Mouse (Mus musculus) forebrain, embryonic 10.5 days (tissue): ENCODE results near the gene Cds1. TPM values are rescaled to one million over a fixed set of nuclear protein-coding genes. Genes with fewer than 3 reads are reported as not detected.

Source experiments
- DNase-seq: peaks from one replicate; pipeline ENCODE4 v3.0.0-alpha.2; 2017; ENCODE audit warnings: low spot score; ENCODE audit errors: extremely low spot score
- H3K27ac ChIP-seq: fragments of 300-500 bp; sonication (generic); 2 replicates; pipeline ENCODE4 v1.5.1; 2016; ENCODE audit warnings: mild to moderate bottlenecking
- H3K27me3 ChIP-seq: fragments of 300-500 bp; sonication (generic); 2 replicates; pipeline ENCODE4 v1.6.1; 2016; ENCODE audit warnings: mild to moderate bottlenecking; ENCODE audit not compliant: poor library complexity, severe bottlenecking
- H3K36me3 ChIP-seq: fragments of 300-500 bp; sonication (generic); replicated peaks from 2 replicates; pipeline ENCODE4 v1.6.1; 2016; ENCODE audit warnings: mild to moderate bottlenecking, moderate library complexity
- H3K4me1 ChIP-seq: fragments of 300-500 bp; sonication (generic); 2 replicates; pipeline ENCODE4 v1.6.1; 2016
- H3K4me3 ChIP-seq: fragments of 300-500 bp; sonication (generic); 2 replicates; pipeline ENCODE4 v1.5.1; 2016; ENCODE audit warnings: mild to moderate bottlenecking, moderate library complexity
- H3K9me3 ChIP-seq: fragments of 300-500 bp; sonication (generic); 2 replicates; pipeline ENCODE4 v1.6.1; 2016; ENCODE audit warnings: mild to moderate bottlenecking, moderate library complexity
- WGBS: fragments of 180-500 bp; shearing (Covaris S2); methylation state at CpG from one replicate; pipeline ENCODE4 v1.1.7; 2016; 5-methylcytosine and 5-hydroxymethylcytosine counted together
- polyA plus RNA-seq: library from polyadenylated mRNA; unstranded; fragments of >200 nt; fragmentation: Nextera tagmentation; extraction: Ambion mirVana; gene quantifications from 2 replicates; pipeline ENCODE4 v1.2.1, GENCODE M21; 2016

Cds1 gene
- polyA plus RNA-seq, 1 experiment from 2014 or later: 0.63 TPM

DNA sequence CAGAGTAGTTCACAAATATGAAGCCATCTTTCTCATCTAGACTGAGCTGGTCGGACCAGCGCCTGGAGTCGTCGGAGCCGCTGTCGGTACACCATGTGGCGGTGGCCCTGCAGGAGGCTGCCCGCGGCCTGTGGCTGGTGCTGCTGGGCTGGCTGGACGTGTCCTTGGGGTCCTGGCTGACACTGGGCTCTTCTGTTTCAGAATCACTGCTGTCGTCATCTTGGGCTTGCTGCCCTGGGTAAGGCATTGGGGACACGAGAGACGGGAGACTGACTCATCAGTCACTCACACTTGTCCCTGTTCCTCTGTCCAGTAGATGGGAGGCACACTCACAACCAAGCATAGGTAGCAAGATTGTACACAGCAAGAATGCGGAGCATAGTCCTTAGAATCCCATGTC lies 80.1 kb downstream of the Cds1 start:
- Histone ChIP-seq H3K4me1 (no peaks in the 10 kb centered on the region), H3K27ac (no peak overlapping the region), H3K36me3 (peaks cover 100% of the 10 kb centered on the region), H3K4me3 (no peak overlapping the region), H3K27me3 (no peaks in the 10 kb centered on the region), H3K9me3 (no peaks in the 10 kb centered on the region)
- DNase-seq: no peak
- 95% methylated on average over 14 of the region's 14 CpGs for WGBS

DNA sequence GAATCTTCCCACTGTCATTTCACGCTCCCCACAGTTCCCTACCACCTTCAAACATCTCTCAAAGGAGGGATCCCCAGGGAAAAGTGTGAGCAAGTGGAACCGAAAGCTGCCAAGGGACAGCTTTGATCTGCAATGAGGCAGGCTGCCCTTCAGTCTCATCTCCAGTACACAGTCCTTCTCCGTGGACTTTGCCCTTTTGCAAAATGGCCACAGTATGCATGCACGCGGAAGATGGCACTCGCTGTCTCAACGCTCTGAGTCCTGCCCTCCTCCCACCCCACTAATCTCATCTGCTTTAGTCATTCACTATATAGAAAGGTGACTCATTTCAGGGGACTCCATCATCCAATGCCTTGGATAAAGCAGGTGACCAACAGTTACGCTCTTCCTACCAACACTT lies 81.0 kb downstream of the Cds1 start:
- Histone ChIP-seq H3K27me3 (no peaks in the 10 kb centered on the region), H3K4me3 (no peak overlapping the region), H3K27ac (no peak overlapping the region), H3K9me3 (no peaks in the 10 kb centered on the region), H3K4me1 (no peaks in the 10 kb centered on the region), H3K36me3 (peaks cover 100% of the 10 kb centered on the region)
- DNase-seq: no peak
- WGBS: 97% methylated on average over 8 of the region's 8 CpGs

- Histone ChIP-seq H3K9me3 (no peaks in the 10 kb centered on the region), H3K4me3 (no peak overlapping the region), H3K27me3 (no peaks in the 10 kb centered on the region), H3K36me3 (peaks cover 100% of the 10 kb centered on the region), H3K4me1 (no peaks in the 10 kb centered on the region), H3K27ac (no peak overlapping the region)
- no peak for DNase-seq
- 86% methylated on average over 7 of the region's 7 CpGs for WGBS
These were observed 82.4 kb downstream of the Cds1 start for GRCm38 (mm10) chr5:101847323-101847722.

- DNase-seq: no peak
- 68% methylated on average over 4 of the region's 4 CpGs for WGBS
- Histone ChIP-seq H3K4me3 (no peak overlapping the region), H3K4me1 (no peaks in the 10 kb centered on the region), H3K36me3 (peaks cover 100% of the 10 kb centered on the region), H3K9me3 (no peaks in the 10 kb centered on the region), H3K27ac (no peak overlapping the region), H3K27me3 (no peaks in the 10 kb centered on the region)
These were observed 82.8 kb downstream of the Cds1 start for GRCm38 (mm10) chr5:101847762-101848161.

GRCm38 (mm10) chr5:101851133-101851532 lies 86.2 kb downstream of the Cds1 start:
- Histone ChIP-seq H3K27me3 (no peaks in the 10 kb centered on the region), H3K36me3 (peaks cover 100% of the 10 kb centered on the region), H3K27ac (no peak overlapping the region), H3K4me1 (no peaks in the 10 kb centered on the region), H3K4me3 (no peak overlapping the region), H3K9me3 (no peaks in the 10 kb centered on the region)
- WGBS: 92% methylated on average over 7 of the region's 7 CpGs
- DNase-seq: no peak

- DNase-seq: no peak
- Histone ChIP-seq H3K9me3 (no peaks in the 10 kb centered on the region), H3K4me1 (no peaks in the 10 kb centered on the region), H3K36me3 (peaks cover 98% of the 10 kb centered on the region), H3K4me3 (no peak overlapping the region), H3K27ac (no peak overlapping the region), H3K27me3 (no peaks in the 10 kb centered on the region)
- WGBS: 97% methylated on average over 21 of the region's 21 CpGs
These were observed 87.3 kb downstream of the Cds1 start for GRCm38 (mm10) chr5:101852116-101852680.

- WGBS: 96% methylated on average over 11 of the region's 11 CpGs
- H3K27ac ChIP-seq: no peak overlapping the region
- no peaks in the 10 kb centered on the region for H3K9me3 ChIP-seq
- no peak for DNase-seq
- no peaks in the 10 kb centered on the region for H3K4me1 ChIP-seq
- peaks cover 98% of the 10 kb centered on the region for H3K36me3 ChIP-seq
- H3K27me3 ChIP-seq: no peaks in the 10 kb centered on the region
- H3K4me3 ChIP-seq: no peak overlapping the region
These were observed 89.2 kb downstream of the Cds1 start for GRCm38 (mm10) chr5:101854100-101854499.

- no peak overlapping the region for H3K27ac ChIP-seq
- 84% methylated on average over 7 of the region's 7 CpGs for WGBS
- no peaks in the 10 kb centered on the region for H3K9me3 ChIP-seq
- no peaks in the 10 kb centered on the region for H3K4me1 ChIP-seq
- H3K27me3 ChIP-seq: no peaks in the 10 kb centered on the region
- DNase-seq: no peak
- peaks cover 98% of the 10 kb centered on the region for H3K36me3 ChIP-seq
- H3K4me3 ChIP-seq: no peak overlapping the region
These were observed 89.7 kb downstream of the Cds1 start for GRCm38 (mm10) chr5:101854667-101855066.

- no peaks in the 10 kb centered on the region for H3K9me3 ChIP-seq
- DNase-seq: no peak
- no peak overlapping the region for H3K4me3 ChIP-seq
- H3K4me1 ChIP-seq: no peaks in the 10 kb centered on the region
- no peak overlapping the region for H3K27ac ChIP-seq
- H3K27me3 ChIP-seq: no peaks in the 10 kb centered on the region
- H3K36me3 ChIP-seq: peaks cover 97% of the 10 kb centered on the region
- WGBS: 96% methylated on average over 16 of the region's 16 CpGs
These were observed 90.5 kb downstream of the Cds1 start for GRCm38 (mm10) chr5:101855475-101855874.

- Histone ChIP-seq H3K4me3 (no peak overlapping the region), H3K36me3 (peaks cover 97% of the 10 kb centered on the region), H3K27ac (no peak overlapping the region), H3K9me3 (no peaks in the 10 kb centered on the region), H3K4me1 (no peaks in the 10 kb centered on the region), H3K27me3 (no peaks in the 10 kb centered on the region)
- 94% methylated on average over 10 of the region's 10 CpGs for WGBS
- no peak for DNase-seq
These were observed 94.0 kb downstream of the Cds1 start for GRCm38 (mm10) chr5:101858891-101859436.

GRCm38 (mm10) chr5:101861786-101862571 lies 97.0 kb downstream of the Cds1 start:
- no peak overlapping the region for H3K4me3 ChIP-seq
- H3K9me3 ChIP-seq: no peaks in the 10 kb centered on the region
- DNase-seq: no peak
- no peaks in the 10 kb centered on the region for H3K27me3 ChIP-seq
- no peak overlapping the region for H3K27ac ChIP-seq
- WGBS: 91% methylated on average over 18 of the region's 18 CpGs
- H3K36me3 ChIP-seq: peaks cover 96% of the 10 kb centered on the region
- H3K4me1 ChIP-seq: no peaks in the 10 kb centered on the region

GRCm38 (mm10) chr5:101862651-101863050 lies 97.7 kb downstream of the Cds1 start:
- DNase-seq: no peak
- 87% methylated on average over 8 of the region's 8 CpGs for WGBS
- no peaks in the 10 kb centered on the region for H3K9me3 ChIP-seq
- no peak overlapping the region for H3K27ac ChIP-seq
- peaks cover 96% of the 10 kb centered on the region for H3K36me3 ChIP-seq
- H3K27me3 ChIP-seq: no peaks in the 10 kb centered on the region
- H3K4me1 ChIP-seq: no peaks in the 10 kb centered on the region
- no peak overlapping the region for H3K4me3 ChIP-seq

- DNase-seq: no peak
- H3K4me1 ChIP-seq: no peaks in the 10 kb centered on the region
- peaks cover 96% of the 10 kb centered on the region for H3K36me3 ChIP-seq
- no peak overlapping the region for H3K4me3 ChIP-seq
- WGBS: 95% methylated on average over 6 of the region's 6 CpGs
- no peak overlapping the region for H3K27ac ChIP-seq
- no peaks in the 10 kb centered on the region for H3K9me3 ChIP-seq
- no peaks in the 10 kb centered on the region for H3K27me3 ChIP-seq
These were observed 99.0 kb downstream of the Cds1 start for GRCm38 (mm10) chr5:101863946-101864345.
